Mouse (Mus musculus) heart, adult 10 weeks (tissue): Measurements from ENCODE around the gene Kmt2d. TPM values are rescaled to one million over a fixed set of nuclear protein-coding genes. Genes with fewer than 3 reads are reported as not detected.

Source experiments
- polyA plus RNA-seq: library from polyadenylated mRNA; stranded (reverse); fragments of 350-450 nt; fragmentation: Illumina TruSeq; extraction: RNeasy Lipid Tissue Mini Kit (QIAGEN cat#74804); gene quantifications from one replicate; pipeline ENCODE4 v1.2.3, GENCODE M21; 2014; ENCODE audit warnings: low read depth, low replicate concordance

The Kmt2d gene
- polyA plus RNA-seq: 24.0 TPM

GRCm38 (mm10) chr15:98871070-98871915 lies at the start of gene Kmt2d:
TSS of gene Kmt2d (minus strand) at chr15:98871204.

GRCm38 (mm10) chr15:98917538-98918498 lies 46.8 kb upstream of the Kmt2d start, which contains the start of gene Lmbr1l:
TSS of gene Lmbr1l (minus strand) at chr15:98918231.

DNA sequence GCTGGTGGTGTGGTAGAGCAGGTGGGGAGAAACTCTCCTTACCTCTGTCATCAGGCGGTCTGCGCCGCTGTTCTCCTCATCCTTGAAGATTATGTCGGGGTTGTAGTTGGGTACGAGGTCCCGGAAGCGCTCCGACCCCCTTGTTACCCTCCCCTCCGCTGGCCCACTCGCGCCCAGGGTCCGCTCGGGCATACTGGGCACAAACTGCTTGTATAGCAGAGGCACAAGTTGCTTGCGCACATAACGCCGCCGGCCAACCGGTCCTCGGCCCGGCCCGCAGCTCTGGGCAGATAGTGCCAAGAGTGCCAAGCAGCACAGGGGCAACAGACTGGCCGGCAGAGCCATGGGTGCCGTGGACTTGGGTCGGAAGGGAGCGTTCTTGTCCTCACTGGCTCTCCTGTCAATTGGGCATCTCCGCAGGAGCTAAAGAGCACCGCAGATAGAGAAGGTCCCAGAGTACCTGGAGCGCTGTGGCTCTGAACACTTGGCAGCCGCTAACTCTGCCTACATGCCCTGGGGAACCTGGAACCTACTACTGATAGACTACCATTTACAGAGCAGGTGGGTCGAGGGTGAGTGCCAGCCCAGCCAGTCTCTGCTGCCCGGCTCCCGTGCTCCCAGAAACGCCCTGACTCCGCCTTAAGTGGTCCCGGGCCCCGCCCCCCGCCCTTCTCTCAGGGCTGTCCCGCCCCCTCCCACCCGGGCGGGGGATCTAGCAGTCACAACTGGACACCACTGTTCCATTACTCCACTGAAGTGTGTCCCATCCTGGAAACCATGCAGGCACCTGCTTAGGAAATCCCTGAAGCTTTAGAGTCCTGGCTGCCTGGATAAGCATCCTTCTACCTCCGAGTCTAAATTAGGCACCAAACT lies 27.2 kb upstream of the Kmt2d start, which contains the start of gene Dhh:
TSS of gene Dhh (minus strand) at position 613 of the 873 bp plus-strand sequence.

GRCm38 (mm10) chr15:98893940-98894745 lies 23.1 kb upstream of the Kmt2d start, which contains the start of gene Rhebl1:
TSS of gene Rhebl1 (minus strand) at chr15:98894540.

GRCm38 (mm10) chr15:98830736-98831683 lies 40.0 kb downstream of the Kmt2d start, which contains the start of gene Prkag1:
TSS of gene Prkag1 (minus strand) at chr15:98831521.

GRCm38 (mm10) chr15:98809390-98809789 lies 61.6 kb downstream of the Kmt2d start, which contains the start of gene Ddn:
TSS of gene Ddn (minus strand) at chr15:98809490.

DNA sequence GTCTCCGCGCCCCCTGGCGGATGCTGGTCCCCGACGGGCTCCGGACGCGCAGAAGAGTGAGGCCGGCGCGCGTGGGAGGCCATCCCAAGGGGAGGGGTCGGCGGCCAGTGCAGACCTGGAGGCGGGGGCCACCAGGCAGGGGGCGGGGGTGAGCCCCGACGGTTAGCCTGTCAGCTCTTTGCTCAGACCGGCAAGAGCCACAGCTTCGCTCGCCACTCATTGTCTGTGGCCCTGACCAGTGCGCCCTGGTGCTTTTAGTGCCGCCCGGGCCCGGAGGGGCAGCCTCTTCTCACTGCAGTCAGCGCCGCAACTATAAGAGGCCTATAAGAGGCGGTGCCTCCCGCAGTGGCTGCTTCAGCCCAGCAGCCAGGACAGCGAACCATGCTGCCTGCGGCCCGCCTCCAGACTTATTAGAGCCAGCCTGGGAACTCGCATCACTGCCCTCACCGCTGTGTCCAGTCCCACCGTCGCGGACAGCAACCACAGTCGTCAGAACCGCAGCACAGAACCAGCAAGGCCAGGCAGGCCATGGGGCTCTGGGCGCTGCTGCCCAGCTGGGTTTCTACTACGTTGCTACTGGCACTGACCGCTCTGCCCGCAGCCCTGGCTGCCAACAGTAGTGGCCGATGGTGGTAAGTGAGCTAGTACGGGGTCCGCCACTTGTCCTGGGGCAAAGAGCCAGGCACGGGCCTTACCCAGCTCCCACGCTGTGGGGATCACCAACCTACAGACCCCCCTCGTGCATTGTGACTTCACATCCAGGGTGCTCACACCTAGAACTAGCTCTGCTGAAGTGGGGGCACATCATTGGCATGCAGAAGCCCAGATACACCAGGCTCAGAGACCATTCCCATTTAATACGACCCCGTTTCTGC lies 81.1 kb downstream of the Kmt2d start, which contains the start of gene Wnt1:
TSS of gene Wnt1 (plus strand) at position 197 of the 875 bp plus-strand sequence.

Other genes starting within 250 kb of the Kmt2d start
- gene Cacnb3, start 240.4 kb downstream of the Kmt2d start, polyA plus RNA-seq: 4.8 TPM
- 46.9 TPM for gene Ddx23, start 208.3 kb downstream of the Kmt2d start, polyA plus RNA-seq
- gene Rnd1, start 193.7 kb downstream of the Kmt2d start, polyA plus RNA-seq: 2.2 TPM
- gene Ccdc65, start 163.0 kb downstream of the Kmt2d start, polyA plus RNA-seq: 1.0 TPM
- 4.5 TPM for gene Fkbp11, start 143.0 kb downstream of the Kmt2d start, polyA plus RNA-seq
- gene Arf3, start 108.0 kb downstream of the Kmt2d start, polyA plus RNA-seq: 16.7 TPM
- 0.26 TPM for gene Wnt10b, start 93.1 kb downstream of the Kmt2d start, polyA plus RNA-seq
- gene Wnt1, start 81.3 kb downstream of the Kmt2d start, polyA plus RNA-seq: not detected
- gene Ddn, start 61.7 kb downstream of the Kmt2d start, polyA plus RNA-seq: 0.24 TPM
- 136 TPM for gene Prkag1, start 39.7 kb downstream of the Kmt2d start, polyA plus RNA-seq
- gene Rhebl1, start 23.3 kb upstream of the Kmt2d start, polyA plus RNA-seq: 2.2 TPM
- 0.63 TPM for gene Dhh, start 27.3 kb upstream of the Kmt2d start, polyA plus RNA-seq
- gene Lmbr1l, start 47.0 kb upstream of the Kmt2d start, polyA plus RNA-seq: 13.2 TPM
- gene Tuba1b, start 63.4 kb upstream of the Kmt2d start, polyA plus RNA-seq: 260 TPM
- not detected for gene Gm49450, start 82.3 kb upstream of the Kmt2d start, polyA plus RNA-seq
- gene Tuba1a, start 82.5 kb upstream of the Kmt2d start, polyA plus RNA-seq: 126 TPM
- 41.6 TPM for gene Tuba1c, start 158.7 kb upstream of the Kmt2d start, polyA plus RNA-seq
- 0.76 TPM for gene Prph, start 184.0 kb upstream of the Kmt2d start, polyA plus RNA-seq
- not detected for gene Troap, start 203.4 kb upstream of the Kmt2d start, polyA plus RNA-seq
- not detected for gene C1ql4, start 216.6 kb upstream of the Kmt2d start, polyA plus RNA-seq
- gene Dnajc22, start 222.0 kb upstream of the Kmt2d start, polyA plus RNA-seq: not detected